35 mouse cellular contexts compared by ENCODE assay signal in the genomic region with DNA sequence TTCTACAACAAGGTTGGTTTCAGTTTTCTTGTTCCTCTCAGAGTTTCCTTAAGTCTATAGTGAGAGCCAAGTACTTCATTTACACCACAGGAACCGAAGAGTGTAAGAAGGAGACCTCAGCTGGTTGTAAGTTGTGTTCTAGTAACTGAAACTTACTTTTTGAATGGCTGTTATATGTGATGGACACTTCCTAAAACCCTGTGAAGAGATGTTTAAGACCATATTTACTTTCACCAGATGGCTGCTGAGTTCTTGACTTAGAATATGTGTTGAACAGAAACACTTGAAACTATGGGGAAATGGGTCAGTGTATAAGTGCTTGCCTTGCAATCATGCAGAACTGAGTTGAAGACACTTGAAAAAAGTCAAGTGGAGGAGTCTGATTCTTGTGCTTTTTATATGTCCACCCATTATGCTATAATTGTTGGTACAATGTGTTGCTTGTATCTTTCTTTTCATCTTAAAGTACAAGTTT. TPM values are rescaled to one million over a fixed set of nuclear protein-coding genes. Genes with fewer than 3 reads are reported as not detected.
A peak's percentile ranks its signal among the peaks of the same experiment; 100 is the strongest.
DNase-seq lines count a peak whose midpoint lies in the region; ATAC-seq and TF ChIP-seq lines count a peak whose summit lies in the region.
"Had no signal": no experiment of that assay in that cellular context is flagged by ENCODE, and none has a peak within 500 bp of the region (broad histone marks: within the 10 kb centered on the region; RNA-seq: fewer than 3 reads in every experiment).

A gene (plus strand): TSS at position 51 of the 475 bp plus-strand sequence.
A gene (plus strand): TSS at position 79 of the 475 bp plus-strand sequence.

- H3K4me3 ChIP-seq in liver, postnatal 0 days (ENCODE audit: low read depth, low read length), result no peak within 1 kb of the TSS
- H3K4me3 ChIP-seq in liver, embryonic 11.5 days (ENCODE audit: low read depth, low read length), result no peak within 1 kb of the TSS
- H3K4me3 ChIP-seq in bone marrow, adult 2 months (replicated peaks; ENCODE audit: control insufficient read depth, low read depth, low read length), result peak within 1 kb of the TSS; percentile 54
- H3K4me3 ChIP-seq in bone marrow macrophage, adult 2 months (ENCODE audit: insufficient read depth, low read length), result no peak within 1 kb of the TSS
- H3K4me3 ChIP-seq: forebrain, embryonic 10.5 days; forebrain, embryonic 13.5 days; heart, adult 2 months; heart, embryonic 10.5 days; heart, embryonic 13.5 days; hindbrain, embryonic 10.5 days; hindbrain, embryonic 13.5 days; intestine, embryonic 15.5 days had no signal

- ATAC-seq in liver, postnatal 0 days, result no peak
- ATAC-seq in liver, embryonic 11.5 days (replicated peaks; ENCODE audit: low FRiP score), result no peak
- ATAC-seq in hematopoietic stem cell, adult 5-6 weeks (replicated peaks in 1 of 2; ENCODE audit: insufficient read depth in 1 of 2, low FRiP score in 2 of 2, low TSS enrichment in 1 of 2, low read depth in 1 of 2, poor library complexity in 2 of 2, severe bottlenecking in 2 of 2), result peak; percentile 28 to 33; a peak in 2 of 4 replicates
- ATAC-seq: CD4-positive, CD25-positive, alpha-beta regulatory T cell, adult 4 months; forebrain, embryonic 13.5 days; forebrain, embryonic 16.5 days; hindbrain, embryonic 16.5 days; intestine, embryonic 15.5 days had no signal

- no peak for DNase-seq in liver, postnatal 0 days
- no peak for DNase-seq in liver, embryonic 11.5 days (ENCODE audit: low spot score)
- no peak for DNase-seq in gastrocnemius, postnatal 25 days
- no peak for DNase-seq in urinary bladder, postnatal 14 days (ENCODE audit: low spot score)
- no peak for DNase-seq in cerebellum, postnatal 4 days (ENCODE audit: low spot score in 2 of 2)
- DNase-seq: adrenal gland, adult 2 months; adrenal gland, postnatal 14 days; cerebellum, adult 11-12 months; cerebellum, adult 8-10 months; cerebellum, postnatal 10 days; cerebellum, postnatal 36 days; heart, adult 2 months; heart, postnatal 14 days had no signal

- no peak within 1 kb of the TSS for H3K9ac ChIP-seq in liver, postnatal 0 days (replicated peaks)
- no peak within 1 kb of the TSS for H3K9ac ChIP-seq in liver, embryonic 11.5 days (ENCODE audit: low read depth, low read length)
- H3K9ac ChIP-seq: forebrain, embryonic 13.5 days; heart, embryonic 13.5 days; hindbrain, embryonic 13.5 days; intestine, embryonic 15.5 days had no signal

- H3K9me3 ChIP-seq in liver, postnatal 0 days (ENCODE audit: low read length), result no peaks in the 10 kb centered on the region
- H3K9me3 ChIP-seq in liver, embryonic 11.5 days (ENCODE audit: control insufficient read depth, low read length), result no peaks in the 10 kb centered on the region
- H3K9me3 ChIP-seq: forebrain, embryonic 10.5 days; forebrain, embryonic 13.5 days; heart, embryonic 10.5 days; heart, embryonic 13.5 days; hindbrain, embryonic 10.5 days; hindbrain, embryonic 13.5 days; intestine, embryonic 15.5 days had no signal

- H3K4me2 ChIP-seq in liver, postnatal 0 days (ENCODE audit: low read depth, low read length), result no peak within 1 kb of the TSS
- no peak within 1 kb of the TSS for H3K4me2 ChIP-seq in liver, embryonic 11.5 days
- H3K4me2 ChIP-seq: forebrain, embryonic 13.5 days; heart, embryonic 13.5 days; hindbrain, embryonic 13.5 days; intestine, embryonic 15.5 days had no signal

- H3K27ac ChIP-seq in liver, postnatal 0 days (ENCODE audit: low read depth), result peak within 1 kb of the TSS; percentile 58; the same call in 1 of the 2 replicates
- no peak within 1 kb of the TSS for H3K27ac ChIP-seq in liver, embryonic 11.5 days (ENCODE audit: low read depth, low read length)
- peak within 1 kb of the TSS; percentile 27; the same call in 1 of the 2 replicates for H3K27ac ChIP-seq in bone marrow, adult 2 months (ENCODE audit: control insufficient read depth, insufficient read depth, low read depth, low read length, poor library complexity)
- H3K27ac ChIP-seq in bone marrow macrophage, adult 2 months (ENCODE audit: insufficient read depth, low read depth, low read length), result peak within 1 kb of the TSS; percentile 19; the same call in 1 of the 2 replicates
- H3K27ac ChIP-seq: forebrain, embryonic 10.5 days; forebrain, embryonic 13.5 days; heart, adult 2 months; heart, embryonic 10.5 days; heart, embryonic 13.5 days; hindbrain, embryonic 10.5 days; hindbrain, embryonic 13.5 days; intestine, embryonic 15.5 days had no signal

- TF ChIP-seq POLR2A in bone marrow, adult 2 months (IDR thresholded peaks at IDR 0.05; ENCODE audit: borderline replicate concordance, control insufficient read depth, low read depth, low read length), result no peak
- no peak for TF ChIP-seq POLR2A in bone marrow macrophage, adult 2 months (IDR thresholded peaks at IDR 0.05; ENCODE audit: borderline replicate concordance, low read depth, low read length)

- no peaks in the 10 kb centered on the region for H3K4me1 ChIP-seq in liver, postnatal 0 days (ENCODE audit: insufficient read depth)
- no peaks in the 10 kb centered on the region for H3K4me1 ChIP-seq in liver, embryonic 11.5 days (replicated peaks; ENCODE audit: control insufficient read depth, insufficient read depth, low read length)
- no peaks in the 10 kb centered on the region; the same call in 1 of the 2 replicates for H3K4me1 ChIP-seq in bone marrow, adult 2 months (ENCODE audit: control insufficient read depth, insufficient read depth, low read length)
- peaks cover 34% of the 10 kb centered on the region for H3K4me1 ChIP-seq in bone marrow macrophage, adult 2 months (ENCODE audit: control insufficient read depth, insufficient read depth, low read length)
- H3K4me1 ChIP-seq: forebrain, embryonic 10.5 days; forebrain, embryonic 13.5 days; heart, embryonic 10.5 days; heart, embryonic 13.5 days; hindbrain, embryonic 10.5 days; hindbrain, embryonic 13.5 days; intestine, embryonic 15.5 days had no signal

- no peak for TF ChIP-seq EP300 in liver, postnatal 0 days (IDR thresholded peaks at IDR 0.05; ENCODE audit: low read depth)

- no peaks in the 10 kb centered on the region for H3K36me3 ChIP-seq in liver, postnatal 0 days (replicated peaks; ENCODE audit: insufficient read depth, low read length)
- H3K36me3 ChIP-seq in liver, embryonic 11.5 days (ENCODE audit: control insufficient read depth, insufficient read depth, low read length), result no peaks in the 10 kb centered on the region
- H3K36me3 ChIP-seq: forebrain, embryonic 10.5 days; heart, embryonic 10.5 days; heart, embryonic 13.5 days; hindbrain, embryonic 10.5 days; hindbrain, embryonic 13.5 days; intestine, embryonic 15.5 days had no signal

- no peak for TF ChIP-seq CTCF in liver, postnatal 0 days (IDR thresholded peaks at IDR 0.05; ENCODE audit: low read depth)
- no peak for TF ChIP-seq CTCF in bone marrow, adult 2 months (IDR thresholded peaks at IDR 0.05; ENCODE audit: control insufficient read depth, insufficient read depth, low read length)
- no peak for TF ChIP-seq CTCF in bone marrow macrophage, adult 2 months (IDR thresholded peaks at IDR 0.05; ENCODE audit: low read depth, low read length)

- WGBS in liver, postnatal 0 days (ENCODE audit: insufficient replicate concordance), result 55% methylated on average over 1 of the region's 1 CpGs
- 53% methylated on average over 1 of the region's 1 CpGs for WGBS in liver, embryonic 11.5 days
- 8% methylated on average over 1 of the region's 1 CpGs for WGBS in bone marrow, adult 2 months

- no peaks in the 10 kb centered on the region for H3K27me3 ChIP-seq in liver, postnatal 0 days (ENCODE audit: insufficient read depth, low read length)
- H3K27me3 ChIP-seq in liver, embryonic 11.5 days (replicated peaks; ENCODE audit: control insufficient read depth, insufficient read depth, low read length), result no peaks in the 10 kb centered on the region
- H3K27me3 ChIP-seq: forebrain, embryonic 13.5 days; heart, embryonic 13.5 days; hindbrain, embryonic 13.5 days; intestine, embryonic 15.5 days had no signal

RNA-seq across cellular contexts. Expression of the first gene that starts in this region (rescaled TPM):
- 9.3 and 10.3 TPM in 2 replicates for polyA plus RNA-seq in liver, postnatal 0 days (2015; fragmentation: Nextera tagmentation; extraction: Ambion mirVana)
- polyA plus RNA-seq in liver, embryonic 11.5 days (2014; fragmentation: Nextera tagmentation; extraction: Ambion mirVana), result 0.21 TPM in 1 of 2 replicates, not detected in the other
- polyA plus RNA-seq in bone marrow, adult 2 months (2011; ENCODE audit: insufficient read depth, insufficient read length, low replicate concordance, missing spikeins), result 48.5 and 137 TPM in 2 replicates
- 54.1 and 56.6 TPM in 2 replicates for polyA plus RNA-seq in bone marrow macrophage, adult 2 months (2012; ENCODE audit: insufficient read depth, insufficient read length, missing spikeins)
- total RNA-seq in hematopoietic stem cell, adult 5-6 weeks (2017), result 8.1 and 26.5 TPM in 2 replicates
- not detected for total RNA-seq in gastrocnemius, postnatal 25 days (2021)
- total RNA-seq: adrenal gland, postnatal 14 days; gastrocnemius, adult 8-10 months; MEL had no signal
- polyA plus RNA-seq: adrenal gland, adult 2 months; C2C12; embryonic facial prominence, embryonic 11.5 days; forebrain, embryonic 10.5 days; forebrain, embryonic 13.5 days; forebrain, embryonic 16.5 days; heart, embryonic 10.5 days; heart, embryonic 13.5 days; hindbrain, embryonic 10.5 days; hindbrain, embryonic 13.5 days had no signal

RNA-seq across cellular contexts. Expression of the second gene that starts in this region (rescaled TPM):
- polyA plus RNA-seq in liver, postnatal 0 days (2015; fragmentation: Nextera tagmentation; extraction: Ambion mirVana), result not detected in 2 replicates
- not detected in 2 replicates for polyA plus RNA-seq in liver, embryonic 11.5 days (2014; fragmentation: Nextera tagmentation; extraction: Ambion mirVana)
- not detected in 2 replicates for polyA plus RNA-seq in bone marrow, adult 2 months (2011; ENCODE audit: insufficient read depth, insufficient read length, low replicate concordance, missing spikeins)
- not detected in 2 replicates for polyA plus RNA-seq in bone marrow macrophage, adult 2 months (2012; ENCODE audit: insufficient read depth, insufficient read length, missing spikeins)
- total RNA-seq in hematopoietic stem cell, adult 5-6 weeks (2017), result not detected in 2 replicates
- total RNA-seq in gastrocnemius, postnatal 25 days (2021), result not detected
- total RNA-seq: adrenal gland, adult 2 months; adrenal gland, postnatal 14 days; gastrocnemius, adult 8-10 months; gastrocnemius, postnatal 4 days; heart, adult 2 months; heart, postnatal 14 days; MEL had no signal
- polyA plus RNA-seq: adrenal gland, adult 2 months; brain, embryonic 14.5 days; C2C12; CD4-positive, CD25-positive, alpha-beta regulatory T cell, adult 4 months; embryonic facial prominence, embryonic 11.5 days; embryonic facial prominence, embryonic 14.5 days; forebrain, embryonic 10.5 days; forebrain, embryonic 13.5 days; forebrain, embryonic 16.5 days; frontal cortex, adult 2 months; heart, adult 2 months; heart, embryonic 10.5 days; heart, embryonic 13.5 days; heart, embryonic 16.5 days; hindbrain, embryonic 10.5 days; hindbrain, embryonic 13.5 days; hindbrain, embryonic 16.5 days; intestine, embryonic 15.5 days had no signal

Comparison
In these comparisons a context has a peak if more than half of its experiments do, and no peak if none do; other contexts are left out.
1. ATAC-seq: peak in hematopoietic stem cell, adult 5-6 weeks (2 of 2); none in liver, postnatal 0 days (single experiment) and liver, embryonic 11.5 days (single experiment).